Mouse (Mus musculus): Measurements from ENCODE around the gene Col4a2. TPM values are rescaled to one million over a fixed set of nuclear protein-coding genes. Genes with fewer than 3 reads are reported as not detected.
A peak's percentile ranks its signal among the peaks of the same experiment; 100 is the strongest.
"Not testable (repeated sequence)": the region's sequence is repeated elsewhere in the genome, so short reads cannot be mapped to it uniquely, and the experiment has no call there.

Gene Col4a2
- polyA plus RNA-seq, 1 experiment from 2014 or later: 27.8 TPM

DNA sequence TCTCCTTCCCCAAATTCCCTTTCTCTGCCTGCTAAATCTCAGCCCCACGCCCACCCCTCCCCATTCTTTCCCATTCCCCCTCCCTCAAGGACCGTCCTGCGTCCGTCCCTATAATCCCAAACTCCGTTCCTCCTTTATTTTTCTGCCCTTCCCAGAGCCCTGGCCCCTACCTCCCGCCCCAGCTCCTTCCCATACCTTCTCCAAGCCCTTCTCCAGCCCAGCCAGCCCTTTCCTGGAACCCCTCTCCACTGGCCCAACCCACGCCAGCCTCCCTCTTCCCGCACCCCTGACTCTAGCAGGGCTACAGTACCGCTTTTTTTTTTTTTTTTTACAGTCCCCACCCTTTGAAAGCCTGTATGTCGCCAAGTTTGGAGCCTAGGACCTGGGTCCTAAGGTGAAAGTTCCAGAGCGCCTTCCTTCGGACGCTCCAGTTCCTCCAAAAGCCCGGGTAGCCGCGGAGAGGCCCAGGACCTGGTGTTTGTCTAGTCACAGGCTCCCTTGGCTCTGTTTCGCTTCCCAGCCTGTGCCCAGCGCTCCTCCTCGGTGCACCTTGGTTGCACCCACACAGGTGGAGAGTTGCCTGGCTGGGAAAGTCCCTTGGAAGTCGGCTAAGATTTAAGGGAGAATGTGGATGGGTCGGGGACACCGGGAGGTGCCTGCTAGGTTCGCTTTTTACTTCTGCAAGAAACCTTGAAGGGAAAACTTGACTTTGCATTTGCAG lies 166.4 kb downstream of the Col4a2 start:
- no peak for DNase-seq (ENCODE audit: low spot score)

DNA sequence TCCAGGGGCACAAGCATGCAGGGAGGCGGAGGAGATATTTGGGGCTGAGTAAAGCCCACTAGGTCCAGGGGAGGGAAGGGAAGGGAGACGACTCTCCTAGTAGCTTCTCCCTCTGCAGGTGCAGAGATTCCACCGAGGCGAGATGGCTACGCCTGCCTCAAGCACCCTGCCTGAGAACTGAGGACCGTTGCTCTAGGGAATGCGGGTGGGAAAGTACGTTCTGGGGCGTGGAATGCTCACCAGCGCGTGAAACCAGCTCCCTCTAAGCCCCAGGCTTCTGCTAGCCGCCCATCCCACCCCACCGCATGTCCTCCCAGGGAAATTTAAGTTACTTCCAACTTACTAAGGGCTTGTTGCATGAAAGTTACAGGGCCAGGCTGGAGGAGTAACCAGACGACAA lies 167.0 kb downstream of the Col4a2 start:
- no peak for DNase-seq (ENCODE audit: low spot score)

DNA sequence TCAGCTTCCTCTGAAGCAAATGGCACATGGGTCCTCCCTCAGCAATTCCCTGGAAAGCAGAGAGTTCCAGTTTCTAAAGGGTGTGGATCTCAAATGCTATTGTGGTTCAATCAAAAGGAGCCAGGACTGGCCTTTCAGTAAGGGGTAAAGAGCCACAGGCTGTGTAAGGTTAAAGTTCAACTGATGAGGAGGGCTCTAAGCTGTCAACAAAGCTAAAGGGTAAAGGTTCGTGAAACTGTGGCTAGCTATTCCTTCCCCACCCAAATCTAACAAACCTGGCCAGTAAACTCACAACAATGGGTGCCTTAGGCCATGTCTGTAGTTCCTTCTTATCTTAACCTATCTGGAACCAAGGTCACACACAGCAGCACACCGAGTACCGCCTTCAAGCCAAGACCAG lies 169.3 kb downstream of the Col4a2 start:
- DNase-seq (ENCODE audit: low spot score): no peak

DNA sequence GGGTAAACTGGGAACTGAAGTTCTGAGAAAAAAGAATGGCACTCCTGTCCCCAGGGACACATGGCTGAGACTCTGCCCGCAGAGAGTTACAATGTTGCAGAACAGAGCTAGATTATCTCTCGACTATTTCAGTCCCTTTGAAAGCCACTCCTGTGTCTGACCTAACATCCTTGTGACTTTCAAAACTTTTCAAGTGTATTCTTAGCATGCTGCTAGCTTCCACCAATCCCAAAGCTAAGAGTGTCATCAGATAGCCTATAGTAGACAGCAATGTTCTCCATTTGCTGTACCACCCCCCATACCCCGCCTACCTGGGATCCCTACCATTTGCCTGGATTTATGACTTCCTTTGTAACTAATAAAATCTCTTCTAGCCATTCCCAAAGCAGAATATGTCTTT lies 169.9 kb downstream of the Col4a2 start:
- no peak for DNase-seq (ENCODE audit: low spot score)

DNA sequence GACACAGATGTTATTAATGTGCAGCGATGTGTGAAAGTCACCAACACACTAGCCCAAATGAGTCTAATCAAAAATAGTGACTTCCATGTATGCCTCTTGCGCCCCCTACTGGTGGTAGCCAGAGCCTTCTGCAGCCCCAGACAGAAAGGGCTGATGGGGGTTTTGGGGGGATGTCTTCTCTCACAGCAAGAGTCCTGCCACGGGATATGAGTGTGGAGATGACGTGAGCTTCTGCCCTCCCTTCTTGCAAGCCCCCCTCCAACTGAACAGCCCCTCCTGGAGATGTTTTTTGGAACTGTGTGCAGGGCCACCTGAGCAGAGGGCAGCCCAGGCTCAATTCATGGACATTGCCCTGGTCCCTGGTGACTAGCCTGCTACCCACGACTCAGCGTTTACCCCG lies 173.5 kb downstream of the Col4a2 start:
- peak; percentile 80 for DNase-seq (ENCODE audit: low spot score)

DNA sequence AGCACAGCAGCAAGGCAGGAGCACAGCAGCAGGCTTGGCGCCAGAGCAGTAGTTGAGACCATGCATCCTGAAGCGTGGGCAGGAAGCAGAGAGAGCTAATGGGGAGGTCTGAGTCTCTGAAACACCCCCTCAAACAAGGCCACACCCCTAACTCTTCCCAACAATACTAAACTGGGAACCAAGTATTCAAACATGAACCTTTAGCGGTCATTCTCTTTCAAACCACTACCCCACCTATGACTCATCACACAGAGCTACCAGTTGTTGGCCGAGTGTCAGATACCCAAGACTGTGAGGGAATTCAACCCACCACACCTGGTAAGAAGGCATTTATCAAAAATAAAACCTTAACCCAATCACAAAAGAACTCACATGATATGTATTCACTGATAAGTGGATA lies 174.6 kb downstream of the Col4a2 start:
- no peak for DNase-seq (ENCODE audit: low spot score)

DNA sequence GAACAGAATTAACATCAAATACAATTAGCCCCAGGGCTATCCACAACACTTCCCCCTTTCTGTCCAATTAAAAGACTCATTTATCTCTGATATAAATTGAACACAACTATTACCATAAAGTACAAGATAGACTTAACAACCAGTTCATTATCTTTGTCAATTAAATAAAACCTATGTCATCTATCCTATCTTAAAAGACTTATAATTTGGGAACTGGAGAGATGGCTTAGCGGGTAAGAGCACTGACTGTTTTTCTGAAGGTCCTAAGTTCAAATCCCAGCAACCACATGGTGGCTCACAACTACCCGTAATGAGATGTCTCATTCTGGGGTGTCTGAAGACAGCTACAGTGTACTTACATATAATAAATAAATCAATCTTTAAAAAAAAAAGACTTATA lies 179.7 kb downstream of the Col4a2 start:
- DNase-seq (ENCODE audit: low spot score): not testable (repeated sequence)

DNA sequence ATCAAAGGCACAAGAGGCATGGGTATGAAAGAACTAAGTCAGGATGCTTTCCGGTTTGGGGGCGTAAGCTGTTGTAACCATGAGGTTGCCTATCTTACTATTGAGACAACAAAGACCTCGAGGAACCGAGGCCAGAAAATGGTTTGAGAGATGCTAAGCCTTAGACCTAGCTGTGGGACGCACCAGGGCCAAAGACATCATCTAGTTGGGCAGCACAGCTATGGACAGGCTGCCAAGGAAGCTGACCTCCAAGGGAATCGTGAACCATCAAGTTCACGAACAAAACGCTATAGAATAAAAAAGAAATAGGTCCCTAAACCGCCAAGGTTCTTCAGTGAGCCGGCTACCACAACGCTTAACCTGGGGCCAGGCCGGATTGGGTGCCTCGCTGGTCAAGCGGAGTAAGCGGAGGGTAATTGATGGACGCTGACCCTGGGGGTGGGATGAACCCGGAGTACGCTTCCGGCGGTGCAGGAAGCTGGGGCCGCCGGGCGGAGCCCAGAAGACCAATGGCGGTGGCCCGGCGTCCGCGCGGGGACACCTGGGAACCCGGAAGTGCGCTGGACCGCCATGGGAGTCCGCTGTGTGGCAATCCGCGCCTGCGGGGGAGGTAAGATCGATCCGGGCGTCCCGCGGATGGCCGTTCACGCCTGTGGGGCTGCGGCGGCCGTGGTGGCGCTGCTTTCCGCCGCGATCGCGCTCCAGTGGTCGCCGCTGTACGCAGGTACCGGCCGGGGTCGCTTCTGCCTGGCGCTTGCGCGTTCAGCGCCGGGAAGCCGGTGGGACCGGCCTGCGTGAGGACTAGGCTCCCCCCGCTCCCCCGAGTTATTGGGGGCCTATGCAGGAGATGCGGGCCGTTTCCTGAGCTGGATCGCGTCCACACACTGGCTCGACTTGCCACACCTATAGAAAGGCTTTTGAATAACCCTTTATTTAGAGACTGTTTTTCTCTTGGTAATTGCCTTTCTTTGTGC lies 184.7 kb downstream of the Col4a2 start, which contains the start of gene Naxd:
TSS of gene Naxd (plus strand) at position 490 of the 974 bp plus-strand sequence.
- DNase-seq (ENCODE audit: low spot score): peak; percentile 89

DNA sequence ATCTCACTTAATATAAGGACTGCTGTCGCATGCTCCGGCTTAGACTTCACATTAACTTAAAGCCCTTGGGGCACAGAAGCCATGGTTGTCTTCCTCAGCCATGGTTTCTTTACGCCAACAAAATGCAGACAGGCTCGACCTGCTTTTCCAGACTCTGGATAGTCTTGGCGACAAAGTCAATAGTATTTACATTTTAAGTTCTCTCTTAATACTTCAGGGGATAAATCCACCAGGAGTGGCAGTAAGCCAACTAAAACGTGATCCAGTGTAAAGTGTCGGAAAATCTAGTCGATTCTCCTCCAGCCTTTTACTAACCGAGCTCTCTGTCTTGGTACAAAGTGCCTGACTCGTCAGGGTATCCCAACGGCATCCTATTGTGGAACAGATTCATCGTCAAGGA lies 185.7 kb downstream of the Col4a2 start:
- no peak for DNase-seq (ENCODE audit: low spot score)

Other genes starting within 250 kb of the Col4a2 start
- 56.0 and 57.0 TPM in 2 replicates for gene Col4a1, start within 50 bp of the Col4a2 start, polyA plus RNA-seq (2015; fragmentation: Nextera tagmentation; extraction: Ambion mirVana)
- 6.2 and 8.0 TPM in 2 replicates for gene Rab20, start 165.9 kb downstream of the Col4a2 start, polyA plus RNA-seq (2015; fragmentation: Nextera tagmentation; extraction: Ambion mirVana)
- gene Naxd, start 184.7 kb downstream of the Col4a2 start, polyA plus RNA-seq (2015; fragmentation: Nextera tagmentation; extraction: Ambion mirVana): 143 and 161 TPM in 2 replicates
- 27.9 and 29.3 TPM in 2 replicates for gene Cars2, start 238.0 kb downstream of the Col4a2 start, polyA plus RNA-seq (2015; fragmentation: Nextera tagmentation; extraction: Ambion mirVana)
- gene Ing1, start 242.8 kb downstream of the Col4a2 start, polyA plus RNA-seq (2015; fragmentation: Nextera tagmentation; extraction: Ambion mirVana): 85.3 and 87.0 TPM in 2 replicates